Mouse (Mus musculus): ENCODE measurements around the gene Polr2j. TPM values are rescaled to one million over a fixed set of nuclear protein-coding genes. Genes with fewer than 3 reads are reported as not detected.
A peak's percentile ranks its signal among the peaks of the same experiment; 100 is the strongest.
"Not testable (repeated sequence)": the region's sequence is repeated elsewhere in the genome, so short reads cannot be mapped to it uniquely, and the experiment has no call there.

Polr2j gene
- polyA plus RNA-seq, 1 experiment, result 35.3 TPM

DNA sequence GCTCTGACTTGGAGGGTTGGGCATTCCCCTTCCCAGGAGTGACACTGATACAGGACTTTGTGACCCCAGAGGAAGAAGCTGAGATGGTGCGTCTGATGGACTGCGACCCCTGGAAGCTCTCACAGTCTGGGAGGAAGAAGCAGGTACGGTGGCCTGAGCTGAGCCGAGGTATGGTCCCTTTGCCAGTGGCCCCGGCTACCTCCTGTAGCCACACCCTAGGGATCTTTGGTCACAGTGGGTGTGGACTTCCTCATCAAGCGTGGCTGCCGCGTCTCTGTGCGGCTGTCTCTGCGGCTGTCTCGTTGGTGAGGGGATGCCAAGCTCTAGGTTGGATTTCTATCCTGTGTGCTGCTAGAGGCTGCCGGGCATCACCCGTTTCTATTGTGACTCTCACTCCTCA is 23.0 kb downstream of the Polr2j start:
- H3K27ac ChIP-seq (ENCODE audit: control insufficient read depth, insufficient read depth, low read depth, low read length), result no peak overlapping the region
- TF ChIP-seq CTCF (IDR thresholded peaks at IDR 0.05; ENCODE audit: control insufficient read depth, insufficient read depth, insufficient replicate concordance, low read depth, low read length) (no peak), POLR2A (IDR thresholded peaks at IDR 0.05; ENCODE audit: control insufficient read depth, low read depth, low read length) (no peak)
- no peaks in the 10 kb centered on the region; the same call in 1 of the 2 replicates for H3K36me3 ChIP-seq (ENCODE audit: control insufficient read depth, insufficient read depth, low read length)
- peaks cover 6% of the 10 kb centered on the region for H3K4me1 ChIP-seq (ENCODE audit: control insufficient read depth, insufficient read depth, low read length)
- no peaks in the 10 kb centered on the region for H3K27me3 ChIP-seq (ENCODE audit: control insufficient read depth, insufficient read depth, low read length)
- H3K4me3 ChIP-seq (ENCODE audit: control insufficient read depth, low read depth, low read length), result no peak overlapping the region

- TF ChIP-seq POLR2A (IDR thresholded peaks at IDR 0.05; ENCODE audit: control insufficient read depth, low read depth, low read length) (no peak), CTCF (IDR thresholded peaks at IDR 0.05; ENCODE audit: control insufficient read depth, insufficient read depth, insufficient replicate concordance, low read depth, low read length) (no peak)
- Histone ChIP-seq H3K4me1 (ENCODE audit: control insufficient read depth, insufficient read depth, low read length) (peaks cover 6% of the 10 kb centered on the region), H3K27ac (ENCODE audit: control insufficient read depth, insufficient read depth, low read depth, low read length) (no peak overlapping the region), H3K27me3 (ENCODE audit: control insufficient read depth, insufficient read depth, low read length) (no peaks in the 10 kb centered on the region), H3K36me3 (ENCODE audit: control insufficient read depth, insufficient read depth, low read length) (no peaks in the 10 kb centered on the region), H3K4me3 (ENCODE audit: control insufficient read depth, low read depth, low read length) (no peak overlapping the region)
Measured at GRCm38 (mm10) chr5:136140057-136140482, 23.6 kb downstream of the Polr2j start.

DNA sequence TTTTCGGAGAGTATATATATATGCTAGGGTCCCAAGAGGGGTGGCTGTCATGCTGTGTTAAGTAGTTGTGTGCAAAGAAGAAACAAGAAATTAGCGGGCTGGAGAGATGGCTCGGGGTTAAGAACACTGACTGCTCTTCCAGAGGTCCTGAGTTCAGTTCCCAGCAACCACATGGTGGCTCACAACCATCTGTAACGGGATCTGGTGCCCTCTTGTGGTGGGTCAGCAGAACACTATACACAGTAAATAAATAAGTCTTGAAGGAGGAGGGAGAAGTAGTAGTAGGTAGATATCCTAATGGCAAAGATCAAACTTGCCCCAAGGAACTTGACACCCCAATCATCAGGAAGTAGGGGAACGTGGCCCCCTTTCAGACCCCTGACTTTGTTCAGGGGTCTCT is 26.3 kb downstream of the Polr2j start:
- TF ChIP-seq POLR2A (IDR thresholded peaks at IDR 0.05; ENCODE audit: control insufficient read depth, low read depth, low read length) (no peak), CTCF (IDR thresholded peaks at IDR 0.05; ENCODE audit: control insufficient read depth, insufficient read depth, insufficient replicate concordance, low read depth, low read length) (no peak; the same call in 1 of the 2 replicates)
- H3K27ac ChIP-seq (ENCODE audit: control insufficient read depth, insufficient read depth, low read depth, low read length), result no peak overlapping the region
- H3K36me3 ChIP-seq (ENCODE audit: control insufficient read depth, insufficient read depth, low read length), result no peaks in the 10 kb centered on the region
- H3K27me3 ChIP-seq (ENCODE audit: control insufficient read depth, insufficient read depth, low read length), result no peaks in the 10 kb centered on the region
- peaks cover 4% of the 10 kb centered on the region for H3K4me1 ChIP-seq (ENCODE audit: control insufficient read depth, insufficient read depth, low read length)
- no peak overlapping the region for H3K4me3 ChIP-seq (ENCODE audit: control insufficient read depth, low read depth, low read length)

DNA sequence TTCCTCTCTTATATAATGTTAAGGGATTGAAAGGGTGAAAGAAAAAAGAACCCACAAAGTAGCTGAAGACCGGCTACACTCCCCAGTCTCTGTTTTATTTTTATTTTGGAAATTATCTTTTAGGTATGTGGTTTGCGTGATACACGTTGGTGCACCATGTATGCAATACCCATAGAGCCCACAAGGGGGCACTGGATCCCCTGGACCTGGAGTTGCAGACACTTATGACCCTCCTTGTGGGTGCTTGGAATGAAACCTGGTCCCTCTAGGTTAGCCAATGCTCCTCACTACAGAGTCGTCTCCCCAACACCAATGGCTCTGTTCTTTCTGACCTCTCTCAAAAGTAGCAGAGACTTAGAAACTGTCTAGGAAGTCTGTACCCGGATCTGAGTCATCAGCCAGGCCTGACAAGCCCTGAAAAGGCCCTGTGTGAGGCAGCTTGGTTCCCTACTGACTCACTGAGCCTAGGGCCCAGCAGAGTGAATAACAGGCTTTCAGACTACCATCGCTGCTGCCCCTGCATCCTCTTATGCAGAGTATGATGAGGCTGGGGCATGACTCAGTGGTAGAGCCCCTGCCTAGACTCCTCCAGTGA is 26.8 kb downstream of the Polr2j start:
- Histone ChIP-seq H3K27me3 (ENCODE audit: control insufficient read depth, insufficient read depth, low read length) (no peaks in the 10 kb centered on the region), H3K4me1 (ENCODE audit: control insufficient read depth, insufficient read depth, low read length) (peaks cover 4% of the 10 kb centered on the region), H3K36me3 (ENCODE audit: control insufficient read depth, insufficient read depth, low read length) (no peaks in the 10 kb centered on the region), H3K27ac (ENCODE audit: control insufficient read depth, insufficient read depth, low read depth, low read length) (no peak overlapping the region), H3K4me3 (ENCODE audit: control insufficient read depth, low read depth, low read length) (no peak overlapping the region)
- TF ChIP-seq CTCF (IDR thresholded peaks at IDR 0.05; ENCODE audit: control insufficient read depth, insufficient read depth, insufficient replicate concordance, low read depth, low read length) (peak; percentile 74; the same call in 1 of the 2 replicates), POLR2A (IDR thresholded peaks at IDR 0.05; ENCODE audit: control insufficient read depth, low read depth, low read length) (no peak)

DNA sequence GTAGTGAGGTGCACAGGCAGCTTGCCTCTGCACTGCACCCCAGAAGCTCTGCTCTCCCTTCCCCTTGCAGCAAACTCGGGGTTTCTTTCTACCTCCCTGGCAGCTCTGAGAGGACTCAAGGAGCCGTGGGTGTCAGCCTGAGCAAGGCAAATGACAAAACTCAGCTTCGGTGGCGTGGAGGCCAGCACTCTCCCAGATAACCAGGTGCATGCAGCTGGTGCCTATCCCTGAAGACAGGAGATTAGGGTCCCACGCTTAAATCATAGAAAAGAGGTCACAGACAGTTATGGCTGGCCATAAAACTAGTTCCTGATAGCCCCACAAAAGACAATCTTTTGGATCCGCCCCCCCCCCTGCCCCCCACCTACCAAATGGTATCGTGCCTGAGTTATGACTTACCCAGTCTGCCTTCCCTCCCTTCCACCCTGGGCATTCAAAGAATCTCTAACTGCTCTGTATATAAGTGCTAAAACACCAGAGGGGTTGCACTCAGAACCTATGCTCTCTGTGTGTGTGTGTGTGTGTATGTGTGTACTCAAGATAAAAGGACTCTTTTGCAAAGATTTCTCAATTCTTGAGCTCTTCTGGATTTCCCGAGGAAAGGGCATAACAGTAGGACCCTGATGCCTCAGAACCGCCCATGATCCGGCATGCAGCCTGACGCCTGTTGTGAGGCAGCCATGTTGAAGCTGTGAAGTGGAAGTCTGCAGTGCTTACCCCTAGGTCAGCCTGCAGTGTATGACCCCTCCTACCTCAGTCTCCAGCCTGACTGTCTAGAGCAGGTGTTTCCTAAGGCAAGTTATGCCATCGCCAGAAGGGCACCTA is 28.4 kb downstream of the Polr2j start:
- Histone ChIP-seq H3K4me3 (ENCODE audit: control insufficient read depth, low read depth, low read length) (no peak overlapping the region), H3K27ac (ENCODE audit: control insufficient read depth, insufficient read depth, low read depth, low read length) (no peak overlapping the region), H3K36me3 (ENCODE audit: control insufficient read depth, insufficient read depth, low read length) (no peaks in the 10 kb centered on the region), H3K4me1 (ENCODE audit: control insufficient read depth, insufficient read depth, low read length) (peaks cover 4% of the 10 kb centered on the region), H3K27me3 (ENCODE audit: control insufficient read depth, insufficient read depth, low read length) (no peaks in the 10 kb centered on the region)
- TF ChIP-seq POLR2A (IDR thresholded peaks at IDR 0.05; ENCODE audit: control insufficient read depth, low read depth, low read length) (no peak), CTCF (IDR thresholded peaks at IDR 0.05; ENCODE audit: control insufficient read depth, insufficient read depth, insufficient replicate concordance, low read depth, low read length) (no peak)

DNA sequence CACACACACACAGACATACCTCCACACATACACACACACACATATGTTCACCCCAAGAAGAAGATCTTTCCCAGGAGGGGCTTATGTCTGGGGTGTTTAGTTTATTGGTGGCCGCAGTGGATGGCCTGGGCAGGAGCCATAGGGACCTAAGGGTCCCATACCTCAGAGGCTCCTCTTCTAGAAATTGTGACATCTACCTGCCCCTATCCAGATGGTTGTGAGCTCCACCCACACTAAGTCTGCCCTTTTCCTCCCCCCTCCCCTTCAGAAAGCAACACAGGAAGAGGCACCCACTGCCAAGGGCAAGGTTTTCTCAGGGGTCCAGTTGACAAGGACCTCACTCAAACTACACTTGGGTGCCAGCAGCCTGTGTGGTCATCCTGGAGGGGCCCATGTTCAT is 30.5 kb downstream of the Polr2j start:
- TF ChIP-seq CTCF (IDR thresholded peaks at IDR 0.05; ENCODE audit: control insufficient read depth, insufficient read depth, insufficient replicate concordance, low read depth, low read length) (no peak), POLR2A (IDR thresholded peaks at IDR 0.05; ENCODE audit: control insufficient read depth, low read depth, low read length) (no peak)
- peaks cover 8% of the 10 kb centered on the region for H3K4me1 ChIP-seq (ENCODE audit: control insufficient read depth, insufficient read depth, low read length)
- no peak overlapping the region for H3K4me3 ChIP-seq (ENCODE audit: control insufficient read depth, low read depth, low read length)
- H3K27me3 ChIP-seq (ENCODE audit: control insufficient read depth, insufficient read depth, low read length), result no peaks in the 10 kb centered on the region
- no peaks in the 10 kb centered on the region for H3K36me3 ChIP-seq (ENCODE audit: control insufficient read depth, insufficient read depth, low read length)
- H3K27ac ChIP-seq (ENCODE audit: control insufficient read depth, insufficient read depth, low read depth, low read length), result no peak overlapping the region

- H3K4me1 ChIP-seq (ENCODE audit: control insufficient read depth, insufficient read depth, low read length), result peaks cover 8% of the 10 kb centered on the region
- no peak for TF ChIP-seq CTCF (IDR thresholded peaks at IDR 0.05; ENCODE audit: control insufficient read depth, insufficient read depth, insufficient replicate concordance, low read depth, low read length)
- TF ChIP-seq POLR2A (IDR thresholded peaks at IDR 0.05; ENCODE audit: control insufficient read depth, low read depth, low read length), result no peak
- no peak overlapping the region for H3K4me3 ChIP-seq (ENCODE audit: control insufficient read depth, low read depth, low read length)
- H3K36me3 ChIP-seq (ENCODE audit: control insufficient read depth, insufficient read depth, low read length), result no peaks in the 10 kb centered on the region
- H3K27me3 ChIP-seq (ENCODE audit: control insufficient read depth, insufficient read depth, low read length), result no peaks in the 10 kb centered on the region
- no peak overlapping the region for H3K27ac ChIP-seq (ENCODE audit: control insufficient read depth, insufficient read depth, low read depth, low read length)
Measured at GRCm38 (mm10) chr5:136147704-136148103, 31.3 kb downstream of the Polr2j start.

DNA sequence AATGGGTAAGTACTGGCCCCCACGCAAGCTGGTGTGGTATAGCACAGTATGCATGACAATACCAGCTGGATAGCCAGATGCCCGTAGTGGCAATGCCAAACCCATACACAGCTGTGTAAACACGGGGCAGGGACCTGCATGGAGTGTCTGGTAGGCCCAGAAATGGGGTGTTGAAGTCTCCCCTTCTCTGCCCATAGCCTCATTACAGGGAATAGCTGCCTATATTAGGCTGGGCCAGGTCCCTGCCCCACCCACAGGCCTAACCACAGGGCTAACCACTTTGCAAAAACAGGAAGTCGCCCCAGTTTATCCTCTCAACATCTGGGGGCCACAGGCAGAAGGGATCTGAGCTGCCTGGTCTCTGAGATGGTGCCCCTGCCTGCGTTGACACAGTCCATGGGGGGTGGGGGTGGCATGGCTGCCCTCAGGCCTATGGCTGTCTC is 32.7 kb downstream of the Polr2j start:
- not testable (repeated sequence) for H3K36me3 ChIP-seq (ENCODE audit: control insufficient read depth, insufficient read depth, low read length); H3K4me3 ChIP-seq (ENCODE audit: control insufficient read depth, low read depth, low read length); H3K27me3 ChIP-seq (ENCODE audit: control insufficient read depth, insufficient read depth, low read length); H3K27ac ChIP-seq (ENCODE audit: control insufficient read depth, insufficient read depth, low read depth, low read length); H3K4me1 ChIP-seq (ENCODE audit: control insufficient read depth, insufficient read depth, low read length)

All from testis, adult 2 months (tissue).